Mouse (Mus musculus): ENCODE measurements around the gene Tbx10.

GRCm38 (mm10) chr19:4005971-4006370 is 13.4 kb downstream of the Tbx10 start:
- TF ChIP-seq POLR2A (IDR thresholded peaks at IDR 0.05; ENCODE audit: extremely low read depth, insufficient read depth, low read length) (no peak), CTCF (IDR thresholded peaks at IDR 0.05; ENCODE audit: extremely low read depth, insufficient read depth, low read length) (no peak)
